Comparison of ENCODE assay signal across 5 mouse cellular contexts in genomic region chr10:7358791-7359190, GRCm38 (mm10).
DNase-seq lines count a peak whose midpoint lies in the region; ATAC-seq lines count a peak whose summit lies in the region.
"Not testable (repeated sequence)": the region's sequence is repeated elsewhere in the genome, so short reads cannot be mapped to it uniquely, and the experiment has no call there.

No protein-coding gene starts in this region.

- 39% methylated on average over 3 of the region's 3 CpGs for WGBS in embryonic facial prominence, embryonic 14.5 days

- intact Hi-C loops in heart, postnatal 10 days (cut with DNase I), result not testable (repeated sequence)

- ATAC-seq in embryonic facial prominence, embryonic 14.5 days (ENCODE audit: low read depth), result not testable (repeated sequence)

- H3K27ac ChIP-seq in embryonic facial prominence, embryonic 14.5 days (replicated peaks; ENCODE audit: low read depth, low read length), result not testable (repeated sequence)

- H3K9ac ChIP-seq in embryonic facial prominence, embryonic 14.5 days (ENCODE audit: low read depth, low read length), result not testable (repeated sequence)

- H3K4me3 ChIP-seq in embryonic facial prominence, embryonic 14.5 days (ENCODE audit: low read depth, low read length), result not testable (repeated sequence)

- H3K36me3 ChIP-seq in embryonic facial prominence, embryonic 14.5 days (ENCODE audit: control insufficient read depth, insufficient read depth, low read length), result not testable (repeated sequence)

- not testable (repeated sequence) for H3K4me1 ChIP-seq in embryonic facial prominence, embryonic 14.5 days (ENCODE audit: control insufficient read depth, insufficient read depth, low read length)

- H3K9me3 ChIP-seq in embryonic facial prominence, embryonic 14.5 days (ENCODE audit: control insufficient read depth, low read length), result not testable (repeated sequence)

- H3K4me2 ChIP-seq in embryonic facial prominence, embryonic 14.5 days (ENCODE audit: low read depth, low read length), result not testable (repeated sequence)

- H3K27me3 ChIP-seq in embryonic facial prominence, embryonic 14.5 days (replicated peaks; ENCODE audit: control insufficient read depth, insufficient read depth, low read length), result not testable (repeated sequence)

- DNase-seq in NIH3T3 (ENCODE audit: low read depth) (peak; percentile 62), adipocyte (ENCODE audit: low spot score) (peak; percentile 6)
- DNase-seq in embryonic facial prominence, embryonic 14.5 days (ENCODE audit: low spot score), result peak; percentile 61
- peak; percentile 13 for DNase-seq in fibroblast of lung, adult 2 months (ENCODE audit: low read depth)
- DNase-seq in heart, postnatal 10 days, result peak; percentile 1 to 3

Comparison
In these comparisons a context has a peak if more than half of its experiments do, and no peak if none do; other contexts are left out.
1. DNase-seq: peak in every context shown above with its lines; median percentile 62 in NIH3T3; 61 in embryonic facial prominence, embryonic 14.5 days; 13 in fibroblast of lung, adult 2 months; 6 in adipocyte; 2 in heart, postnatal 10 days.